Mouse (Mus musculus) neural tube, embryonic 12.5 days (tissue): ENCODE results near the gene Gsk3b. TPM values are rescaled to one million over a fixed set of nuclear protein-coding genes. Genes with fewer than 3 reads are reported as not detected.

ENCODE experiments used
- ATAC-seq: fragments of 200-750 bp; cut with Nextera tagmentation; 2 replicates; pipeline ENCODE4 v1.8.0; 2017; ENCODE audit warnings: low read depth, mild to moderate bottlenecking, moderate TSS enrichment, moderate library complexity; ENCODE audit not compliant: low FRiP score
- H3K27ac ChIP-seq: fragments of 300-500 bp; sonication (generic); 2 replicates; pipeline ENCODE4 v1.5.1; 2016
- H3K27me3 ChIP-seq: fragments of 300-500 bp; sonication (generic); replicated peaks from 2 replicates; pipeline ENCODE4 v1.6.1; 2016; ENCODE audit warnings: mild to moderate bottlenecking
- H3K36me3 ChIP-seq: fragments of 300-500 bp; sonication (generic); 2 replicates; pipeline ENCODE4 v1.6.1; 2016; ENCODE audit warnings: mild to moderate bottlenecking
- H3K4me1 ChIP-seq: fragments of 300-500 bp; sonication (generic); 2 replicates; pipeline ENCODE4 v1.6.1; 2016
- H3K4me2 ChIP-seq: fragments of 300-500 bp; sonication (generic); replicated peaks from 2 replicates; pipeline ENCODE4 v1.6.1; 2016; ENCODE audit warnings: mild to moderate bottlenecking
- H3K4me3 ChIP-seq: fragments of 300-500 bp; sonication (generic); 2 replicates; pipeline ENCODE4 v1.5.1; 2016
- H3K9ac ChIP-seq: fragments of 300-500 bp; sonication (generic); 2 replicates; pipeline ENCODE4 v1.6.1; 2016; ENCODE audit warnings: mild to moderate bottlenecking
- H3K9me3 ChIP-seq: fragments of 300-500 bp; sonication (generic); 2 replicates; pipeline ENCODE4 v1.6.1; 2016; ENCODE audit warnings: mild to moderate bottlenecking
- WGBS: fragments of 180-500 bp; shearing (Covaris S2); methylation state at CpG from one replicate; pipeline ENCODE4 v1.1.7; 2016; 5-methylcytosine and 5-hydroxymethylcytosine counted together
- polyA plus RNA-seq: library from polyadenylated mRNA; unstranded; fragments of >200 nt; fragmentation: Nextera tagmentation; extraction: Ambion mirVana; gene quantifications from 2 replicates; pipeline ENCODE4 v1.2.1, GENCODE M21; 2016

The Gsk3b gene
- polyA plus RNA-seq, 1 experiment from 2014 or later: 140 TPM

DNA sequence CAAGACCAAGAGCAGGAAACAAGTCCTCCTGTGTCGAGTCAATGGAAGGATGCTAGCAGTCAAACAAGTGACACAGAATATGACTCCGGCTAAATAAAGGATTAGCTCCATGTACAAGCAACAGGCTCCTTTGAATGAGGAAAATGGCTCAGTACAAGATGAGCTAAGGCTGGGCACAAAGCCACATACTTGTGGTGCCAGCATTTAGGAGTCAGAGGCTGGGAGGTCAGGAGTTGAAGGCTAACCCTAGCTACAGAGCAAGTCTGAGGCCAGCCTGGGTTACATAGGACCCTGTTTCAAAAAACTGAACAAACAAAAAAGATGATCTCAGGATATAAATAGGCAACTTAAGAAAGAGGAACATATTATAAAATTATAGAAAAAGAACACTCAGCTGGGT, 201.3 kb downstream of the Gsk3b start:
- Histone ChIP-seq H3K4me3 (no peak overlapping the region), H3K27ac (no peak overlapping the region), H3K27me3 (no peaks in the 10 kb centered on the region), H3K36me3 (no peaks in the 10 kb centered on the region), H3K9ac (no peak overlapping the region), H3K9me3 (no peaks in the 10 kb centered on the region), H3K4me2 (no peak overlapping the region), H3K4me1 (no peaks in the 10 kb centered on the region)
- ATAC-seq: no peak
- 83% methylated on average over 2 of the region's 2 CpGs for WGBS

DNA sequence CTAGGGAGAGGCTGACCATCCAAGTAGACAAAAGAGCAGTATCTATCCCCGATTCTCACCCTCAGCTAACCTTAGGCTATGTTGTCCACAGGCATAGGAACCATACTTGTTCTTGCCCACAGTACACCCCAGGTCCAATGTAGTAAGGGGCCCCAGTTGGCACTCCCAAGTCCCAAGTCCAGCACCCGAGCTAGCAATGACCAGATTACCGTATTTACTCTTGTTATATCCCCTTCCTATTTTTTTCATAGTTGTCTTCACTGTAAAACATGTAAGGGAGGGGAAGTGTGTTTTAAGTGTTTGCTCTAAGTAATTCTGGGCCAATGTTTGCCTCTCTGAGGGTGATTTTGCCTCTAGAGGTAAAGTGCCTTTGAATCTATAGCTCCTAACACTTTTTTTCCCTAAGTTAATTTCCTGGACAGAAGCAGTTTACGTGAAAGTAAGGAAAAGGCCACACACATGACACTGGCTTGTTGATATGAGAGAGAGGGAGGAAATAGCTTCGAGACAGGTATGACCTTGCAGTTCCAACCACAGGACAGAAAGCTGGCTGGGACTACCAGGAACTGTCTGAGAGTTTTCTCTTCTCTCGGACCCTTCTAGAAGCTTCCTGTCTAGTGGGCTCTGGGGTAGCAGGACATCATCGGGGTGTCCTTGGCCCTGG, 206.0 kb downstream of the Gsk3b start, which contains the start of gene Nr1i2:
Gene Nr1i2 (minus strand): TSS at position 140 of the 664 bp plus-strand sequence.
- H3K4me2 ChIP-seq: no peak within 1 kb of the TSS
- no peak within 1 kb of the TSS for H3K27ac ChIP-seq
- no peaks in the 10 kb centered on the region for H3K4me1 ChIP-seq
- H3K9ac ChIP-seq: no peak within 1 kb of the TSS
- no peak for ATAC-seq
- H3K9me3 ChIP-seq: no peaks in the 10 kb centered on the region
- no peaks in the 10 kb centered on the region for H3K27me3 ChIP-seq
- no peak within 1 kb of the TSS for H3K4me3 ChIP-seq
- H3K36me3 ChIP-seq: no peaks in the 10 kb centered on the region
- 76% methylated on average over 7 of the region's 7 CpGs for WGBS

DNA sequence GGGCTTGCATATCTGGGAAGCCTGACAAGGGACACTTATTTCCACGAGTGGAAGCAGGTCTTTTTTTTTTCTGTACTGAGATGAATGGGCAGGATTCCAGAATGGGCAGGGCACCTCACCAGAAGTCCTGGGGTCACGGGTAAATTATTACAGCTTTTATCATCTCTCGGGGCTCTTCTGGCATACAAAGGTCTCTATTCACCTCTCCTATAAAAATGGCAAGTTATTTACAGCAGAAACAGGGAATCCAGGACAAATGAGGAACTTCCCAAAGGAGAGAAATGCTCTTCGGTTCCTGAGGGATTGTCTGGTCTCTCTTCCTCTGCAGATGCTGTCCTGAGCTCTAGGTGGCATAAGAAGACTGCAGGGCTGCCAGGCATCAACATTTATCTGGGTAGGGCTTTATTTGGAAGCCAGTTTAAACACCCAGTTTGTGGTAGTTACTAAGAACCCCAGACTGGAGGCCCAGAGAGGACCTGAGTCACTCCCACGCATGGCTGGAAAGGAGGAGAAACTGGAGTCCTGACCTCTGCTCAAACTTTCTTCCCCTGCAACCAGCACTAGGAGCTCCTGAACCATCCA, 206.6 kb downstream of the Gsk3b start:
- Histone ChIP-seq H3K9me3 (no peaks in the 10 kb centered on the region), H3K4me1 (no peaks in the 10 kb centered on the region), H3K27ac (no peak overlapping the region), H3K36me3 (no peaks in the 10 kb centered on the region), H3K9ac (no peak overlapping the region), H3K4me3 (no peak overlapping the region), H3K27me3 (no peaks in the 10 kb centered on the region), H3K4me2 (no peak overlapping the region)
- 51% methylated on average over 5 of the region's 5 CpGs for WGBS
- no peak for ATAC-seq

Other genes with a start within 250 kb of the Gsk3b start
- 0.18 TPM in 1 of 2 replicates, not detected in the other for gene Gm36028, start 227.9 kb upstream of the Gsk3b start, polyA plus RNA-seq
- gene Lrrc58, start 220.6 kb upstream of the Gsk3b start, polyA plus RNA-seq: 59.1 and 61.1 TPM in 2 replicates
- gene Gpr156, start 172.5 kb upstream of the Gsk3b start, polyA plus RNA-seq: 7.7 and 10.3 TPM in 2 replicates
- not detected in 2 replicates for gene Nr1i2, start 205.8 kb downstream of the Gsk3b start, polyA plus RNA-seq